Mouse (Mus musculus) midbrain, postnatal 0 days (tissue): Measurements from ENCODE around the gene Rnf103. TPM values are rescaled to one million over a fixed set of nuclear protein-coding genes. Genes with fewer than 3 reads are reported as not detected.
A peak's percentile ranks its signal among the peaks of the same experiment; 100 is the strongest.
"Not testable (repeated sequence)": the region's sequence is repeated elsewhere in the genome, so short reads cannot be mapped to it uniquely, and the experiment has no call there.

ENCODE experiments used
- ATAC-seq: fragments of 200-750 bp; cut with Nextera tagmentation; 2 replicates; pipeline ENCODE4 v1.8.0; 2017; ENCODE audit warnings: moderate number of reproducible peaks, mild to moderate bottlenecking, moderate TSS enrichment, moderate library complexity; ENCODE audit not compliant: low FRiP score
- DNase-seq: peaks from one replicate; pipeline ENCODE4 v3.0.0-alpha.2; 2015; ENCODE audit warnings: low spot score
- H3K27ac ChIP-seq: fragments of 300-500 bp; sonication (generic); 2 replicates; pipeline ENCODE4 v1.5.1; 2014; ENCODE audit warnings: low read depth, mild to moderate bottlenecking, low read length, mixed read lengths
- H3K27me3 ChIP-seq: fragments of 300-500 bp; sonication (generic); 2 replicates; pipeline ENCODE4 v1.6.1; 2014; ENCODE audit warnings: low read length, control low read depth, mixed read lengths; ENCODE audit not compliant: insufficient read depth
- H3K36me3 ChIP-seq: fragments of 300-500 bp; sonication (generic); 2 replicates; pipeline ENCODE4 v1.6.1; 2014; ENCODE audit warnings: low read length, control low read depth, mixed read lengths; ENCODE audit not compliant: insufficient read depth
- H3K4me1 ChIP-seq: fragments of 300-500 bp; sonication (generic); 2 replicates; pipeline ENCODE4 v1.6.1; 2014; ENCODE audit warnings: mild to moderate bottlenecking, control low read depth, antibody characterized with exemption, low read length, mixed read lengths; ENCODE audit not compliant: insufficient read depth
- H3K4me2 ChIP-seq: fragments of 300-500 bp; sonication (generic); 2 replicates; pipeline ENCODE4 v1.6.1; 2014; ENCODE audit warnings: low read depth, mild to moderate bottlenecking, low read length, mixed read lengths; ENCODE audit not compliant: poor library complexity, severe bottlenecking
- H3K4me3 ChIP-seq: fragments of 300-500 bp; sonication (generic); 2 replicates; pipeline ENCODE4 v1.5.1; 2014; ENCODE audit warnings: low read depth, mild to moderate bottlenecking, low read length, moderate library complexity
- H3K9ac ChIP-seq: fragments of 300-500 bp; sonication (generic); replicated peaks from 2 replicates; pipeline ENCODE4 v1.6.1; 2014; ENCODE audit warnings: mild to moderate bottlenecking, low read length, moderate library complexity, mixed read lengths; ENCODE audit not compliant: poor library complexity, severe bottlenecking
- H3K9me3 ChIP-seq: fragments of 300-500 bp; sonication (generic); 2 replicates; pipeline ENCODE4 v1.6.1; 2016; ENCODE audit warnings: low read length, control low read depth
- CTCF ChIP-seq: IDR thresholded peaks from 2 replicates; pipeline ENCODE4 v1.5.1; 2016; ENCODE audit warnings: antibody characterized with exemption, mild to moderate bottlenecking
- WGBS: fragments of 180-500 bp; shearing (Covaris S2); extraction: QIAGEN DNeasy Blood & Tissue Kit; methylation state at CpG from one replicate; pipeline ENCODE4 v1.1.7; 2014; 5-methylcytosine and 5-hydroxymethylcytosine counted together
- polyA plus RNA-seq: library from polyadenylated mRNA; unstranded; fragments of >200 nt; fragmentation: Nextera tagmentation; extraction: Ambion mirVana; gene quantifications from 2 replicates; pipeline ENCODE4 v1.2.1, GENCODE M21; 2015
- total RNA-seq: library from RNA; depleted of rRNA; stranded (reverse); fragments of >200 nt; gene quantifications from 2 replicates; pipeline ENCODE4 v1.2.3, GENCODE M21; 2014; rRNA removed

Gene Rnf103
- total RNA-seq (33.9 and 39.6 TPM in 2 replicates), polyA plus RNA-seq (21.5 and 23.2 TPM in 2 replicates)

DNA sequence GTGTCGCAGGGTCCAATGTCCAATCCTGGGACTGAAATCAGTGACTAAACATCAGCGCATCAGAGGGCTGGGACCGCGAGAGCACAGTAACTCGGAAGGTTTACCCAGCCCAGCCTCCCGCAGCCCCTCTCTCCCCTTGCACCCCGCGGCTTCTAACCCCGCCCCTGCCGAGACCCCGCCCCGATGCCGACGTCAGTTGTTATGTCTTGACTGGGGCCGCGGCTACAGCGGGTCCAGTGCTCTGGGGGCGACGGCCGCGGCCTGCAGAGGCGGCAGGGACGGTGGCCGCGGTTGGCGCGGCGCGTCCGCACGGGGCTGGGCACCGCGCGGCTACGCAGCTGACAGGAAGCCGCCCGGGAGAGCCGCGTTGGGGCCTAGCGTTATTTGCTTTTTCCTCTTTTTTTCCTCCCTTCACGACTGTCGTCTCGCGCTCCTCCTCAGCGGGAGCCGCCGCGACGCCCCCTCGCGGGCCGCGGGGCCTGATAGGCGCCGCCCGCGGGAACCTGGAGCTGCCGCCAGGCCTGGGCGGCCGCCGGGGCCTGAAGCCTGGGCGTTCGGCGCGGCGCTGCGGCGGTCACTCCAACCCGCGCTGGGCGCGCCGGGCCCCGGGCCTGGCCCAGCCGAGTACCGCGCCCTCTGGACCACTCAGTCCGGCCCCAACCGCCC lies at the start of gene Rnf103:
TSS of gene Rnf103 (plus strand) at position 220 of the 666 bp plus-strand sequence.
- H3K4me3 ChIP-seq: peak within 1 kb of the TSS; percentile 95
- peak; percentile 29 for TF ChIP-seq CTCF
- peak within 1 kb of the TSS; percentile 73 for H3K4me2 ChIP-seq
- H3K9me3 ChIP-seq: no peaks in the 10 kb centered on the region
- H3K36me3 ChIP-seq: no peaks in the 10 kb centered on the region
- H3K9ac ChIP-seq: peak within 1 kb of the TSS; percentile 98
- H3K4me1 ChIP-seq: peaks cover 6% of the 10 kb centered on the region; the same call in 1 of the 2 replicates
- DNase-seq (peak; percentile 96), ATAC-seq (peak; percentile 97)
- peak within 1 kb of the TSS; percentile 98 for H3K27ac ChIP-seq
- H3K27me3 ChIP-seq: no peaks in the 10 kb centered on the region
- under 1% methylated on average over 62 of the region's 79 CpGs for whole genome bisulfite sequencing

DNA sequence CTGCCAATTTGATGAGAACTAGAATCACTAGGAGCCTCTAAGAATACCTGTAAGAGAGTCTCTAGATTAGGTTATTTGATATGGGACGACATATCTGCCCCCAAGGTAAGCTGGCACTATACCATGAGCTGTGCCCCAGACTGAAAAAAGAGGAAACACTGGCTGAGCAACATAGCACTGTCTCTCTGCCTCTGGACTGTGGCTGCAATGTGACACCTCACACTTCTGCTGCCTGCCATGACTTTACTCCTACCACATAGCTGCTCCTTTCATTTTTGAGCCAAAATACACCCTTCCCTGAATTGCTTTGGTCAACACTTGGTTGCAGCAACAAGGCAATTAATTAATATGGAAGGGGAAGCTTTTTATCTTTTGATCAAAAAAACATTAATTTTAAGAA lies 48.9 kb upstream of the Rnf103 start:
- Histone ChIP-seq H3K36me3 (no peaks in the 10 kb centered on the region), H3K27me3 (no peaks in the 10 kb centered on the region), H3K4me3 (no peak overlapping the region), H3K27ac (no peak overlapping the region), H3K4me1 (no peaks in the 10 kb centered on the region), H3K9ac (no peak overlapping the region), H3K4me2 (no peak overlapping the region), H3K9me3 (no peaks in the 10 kb centered on the region)
- no peak for TF ChIP-seq CTCF
- DNase-seq (no peak), ATAC-seq (no peak)
- 75% methylated on average over 1 of the region's 1 CpGs for WGBS

DNA sequence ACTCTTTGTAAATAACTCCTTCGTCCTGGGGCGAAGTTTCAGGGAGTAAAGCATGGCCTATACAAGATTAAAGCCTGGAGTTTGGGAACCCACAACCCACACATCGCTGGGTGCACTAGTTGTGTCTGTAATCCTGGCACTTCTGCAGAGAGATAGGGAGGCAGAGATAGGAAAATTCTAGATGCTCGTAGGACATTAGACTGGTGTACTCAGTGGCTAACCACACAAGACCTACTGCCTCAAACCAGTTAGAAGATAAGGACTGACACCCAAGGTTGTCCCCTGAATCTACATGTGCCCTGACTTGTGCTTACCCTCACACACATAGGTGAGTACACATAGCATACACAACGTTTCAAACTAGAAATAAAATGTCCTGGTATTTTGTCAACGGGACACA lies 48.1 kb upstream of the Rnf103 start:
- no peak overlapping the region for H3K4me2 ChIP-seq
- TF ChIP-seq CTCF: no peak
- 83% methylated on average over 6 of the region's 6 CpGs for WGBS

DNA sequence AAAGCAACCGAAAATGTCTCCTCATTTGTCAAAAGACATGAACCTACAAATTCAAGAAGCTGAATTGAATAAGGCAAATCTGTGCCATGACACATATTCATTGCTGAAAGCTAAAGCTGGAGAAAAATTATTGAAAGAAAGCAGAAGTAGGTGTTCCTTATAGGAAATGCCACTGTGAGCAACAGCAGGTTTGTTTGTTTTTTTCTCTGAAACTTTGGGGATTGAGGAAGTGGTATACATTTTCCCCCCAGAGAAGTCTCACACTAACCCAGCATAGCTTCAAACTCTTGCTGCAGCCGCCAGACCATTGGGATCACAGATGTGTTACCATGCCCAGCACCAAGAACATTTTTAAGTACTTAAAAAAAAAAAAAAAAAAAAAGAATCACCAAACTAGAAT lies 40.9 kb upstream of the Rnf103 start:
- H3K9ac ChIP-seq: no peak overlapping the region
- no peak for ATAC-seq
- H3K4me1 ChIP-seq: no peaks in the 10 kb centered on the region
- DNase-seq: no peak
- no peak overlapping the region for H3K27ac ChIP-seq
- H3K9me3 ChIP-seq: no peaks in the 10 kb centered on the region
- no peaks in the 10 kb centered on the region for H3K36me3 ChIP-seq
- H3K27me3 ChIP-seq: no peaks in the 10 kb centered on the region
- 94% methylated on average over 2 of the region's 2 CpGs for WGBS
- no peak overlapping the region for H3K4me2 ChIP-seq
- TF ChIP-seq CTCF: no peak
- no peak overlapping the region for H3K4me3 ChIP-seq

More for the DNA sequence above, 48.1 kb upstream of the Rnf103 start:
- Histone ChIP-seq H3K27me3 (no peaks in the 10 kb centered on the region), H3K9me3 (no peaks in the 10 kb centered on the region), H3K36me3 (no peaks in the 10 kb centered on the region), H3K4me1 (no peaks in the 10 kb centered on the region), H3K4me3 (no peak overlapping the region), H3K27ac (no peak overlapping the region), H3K9ac (no peak overlapping the region)
- ATAC-seq (no peak), DNase-seq (no peak)

DNA sequence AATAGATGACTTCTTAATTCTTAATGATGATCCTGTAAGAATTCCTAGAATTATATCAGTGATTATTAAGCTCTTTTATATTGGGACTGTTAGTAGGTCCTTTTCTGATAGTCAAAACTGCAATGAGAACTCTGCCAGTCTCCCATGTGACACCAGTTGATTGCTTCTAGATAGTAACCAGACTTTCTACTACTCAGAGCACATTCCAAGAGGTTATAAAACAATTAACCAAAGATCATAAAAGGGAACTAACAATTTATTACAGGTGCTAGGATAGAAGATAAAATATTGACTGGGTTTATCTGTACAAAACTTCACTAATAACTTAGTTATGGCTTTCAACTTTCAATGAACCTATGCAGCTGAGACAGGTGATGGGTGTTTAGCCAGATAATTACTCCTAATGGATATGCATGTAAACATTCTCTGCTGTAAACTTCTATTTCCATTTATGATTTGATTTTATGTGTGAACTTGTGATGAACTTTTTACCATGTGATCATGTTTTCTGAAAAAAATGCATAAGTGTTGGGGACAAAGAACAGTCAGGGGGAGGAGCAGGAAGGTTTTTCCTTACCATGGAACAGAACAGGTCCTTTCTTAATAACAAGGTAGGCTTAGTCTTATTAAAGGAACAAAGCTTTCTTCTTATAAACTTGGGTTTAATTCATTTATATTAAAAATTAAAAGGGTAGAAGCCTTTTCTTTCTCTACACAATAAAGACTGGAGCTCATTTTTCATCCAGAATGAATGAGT lies 39.5 kb upstream of the Rnf103 start:
- not testable (repeated sequence) for H3K9me3 ChIP-seq, H3K4me2 ChIP-seq, H3K27ac ChIP-seq, ATAC-seq, H3K27me3 ChIP-seq, H3K36me3 ChIP-seq, H3K4me1 ChIP-seq, H3K4me3 ChIP-seq, DNase-seq, H3K9ac ChIP-seq

DNA sequence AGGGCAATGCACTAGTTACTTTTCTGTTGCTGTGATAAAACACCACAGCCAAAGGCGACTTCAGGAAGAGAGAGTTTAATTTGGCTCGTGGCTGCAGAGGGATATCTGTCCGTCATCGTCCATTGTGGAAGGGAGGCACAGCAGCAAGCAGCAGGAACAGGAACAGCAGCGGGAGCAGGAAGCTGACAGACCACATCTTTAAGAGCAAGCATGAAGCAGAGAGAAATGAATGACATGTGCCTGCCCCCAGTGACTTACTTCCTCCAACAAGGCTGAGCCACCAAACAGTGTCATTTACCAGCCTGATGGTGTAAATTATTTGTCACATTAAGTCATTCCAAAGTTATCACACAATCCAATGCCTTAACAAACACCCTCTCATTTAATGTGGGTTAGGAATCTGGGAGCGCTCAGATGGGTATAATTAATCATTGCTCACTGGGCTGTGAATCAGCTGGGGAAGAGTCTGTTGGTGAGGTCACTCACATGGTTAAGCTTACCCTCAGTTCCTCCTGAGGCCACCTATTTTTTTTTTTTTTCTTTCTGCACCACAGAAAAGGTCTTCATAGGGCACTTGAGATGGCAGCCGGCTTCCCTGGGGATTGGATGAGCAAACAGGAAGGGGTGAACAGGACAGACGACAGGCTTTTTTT lies 35.6 kb upstream of the Rnf103 start:
- TF ChIP-seq CTCF: no peak
- Histone ChIP-seq H3K27ac (no peak overlapping the region), H3K36me3 (no peaks in the 10 kb centered on the region), H3K27me3 (no peaks in the 10 kb centered on the region), H3K9me3 (no peaks in the 10 kb centered on the region), H3K9ac (no peak overlapping the region), H3K4me2 (no peak overlapping the region), H3K4me3 (no peak overlapping the region), H3K4me1 (no peaks in the 10 kb centered on the region)
- 84% methylated on average over 8 of the region's 8 CpGs for WGBS
- ATAC-seq (no peak), DNase-seq (no peak)
